Mouse (Mus musculus): ENCODE data around the gene Crk.

- no peak for TF ChIP-seq CTCF (IDR thresholded peaks at IDR 0.05)
- TF ChIP-seq EP300 (IDR thresholded peaks at IDR 0.05) = no peak
Observed at GRCm38 (mm10) chr11:75737806-75738476, 58.9 kb downstream of the Crk start.
